Mouse (Mus musculus): ENCODE data around the gene Arih2.

Gene Arih2

GRCm38 (mm10) chr9:108560227-108560841, 88.9 kb downstream of the Arih2 start, which contains the start of gene Impdh2:
Impdh2 (plus strand) TSS chr9:108560286.
- peak; percentile 97 for DNase-seq (ENCODE audit: low spot score)

- DNase-seq (ENCODE audit: low spot score): no peak
These were observed 90.0 kb downstream of the Arih2 start for GRCm38 (mm10) chr9:108559169-108559568.
